Mouse (Mus musculus): ENCODE measurements at regions not wholly inside any gene's neighbourhood (a gene's known extent, or its start where the extent isn't known, plus 50 kb on each side); places are given as distances from the start of the nearest gene placed in this dataset.
"Not testable (repeated sequence)": the region's sequence is repeated elsewhere in the genome, so short reads cannot be mapped to it uniquely, and the experiment has no call there.

- DNase-seq: no peak
These were observed 278.4 kb downstream of the Cyp26b1 start for GRCm38 (mm10) chr6:84315175-84315912.

GRCm38 (mm10) chr6:84313797-84314196 is 279.9 kb downstream of the Cyp26b1 start:
- no peak for DNase-seq

GRCm38 (mm10) chr6:84310635-84311241 is 283.0 kb downstream of the Cyp26b1 start:
- DNase-seq: no peak

- no peak for DNase-seq
These were observed 286.2 kb downstream of the Cyp26b1 start for GRCm38 (mm10) chr6:84307556-84307955.

DNA sequence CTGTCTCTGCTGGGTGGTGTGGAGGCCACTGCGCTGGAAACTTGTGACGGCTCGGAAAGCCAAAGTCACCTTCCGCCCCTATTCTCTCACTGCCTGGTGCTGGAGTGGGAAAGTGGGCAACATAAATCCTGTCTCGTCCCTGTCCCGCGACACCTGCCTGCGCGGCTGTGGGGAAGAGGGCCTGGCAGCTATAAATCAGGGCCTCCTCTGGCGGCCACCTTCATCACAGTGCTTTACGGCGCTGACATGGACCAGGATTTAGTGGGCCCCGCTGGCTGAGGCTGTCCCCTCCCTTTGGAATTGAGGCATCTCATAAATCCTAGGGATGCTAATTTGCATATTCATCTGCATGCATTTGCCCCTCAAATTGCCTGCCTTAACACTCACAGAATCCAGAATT is 287.1 kb downstream of the Cyp26b1 start:
- no peak for DNase-seq

- no peak for DNase-seq
These were observed 288.6 kb downstream of the Cyp26b1 start for GRCm38 (mm10) chr6:84305093-84305492.

DNA sequence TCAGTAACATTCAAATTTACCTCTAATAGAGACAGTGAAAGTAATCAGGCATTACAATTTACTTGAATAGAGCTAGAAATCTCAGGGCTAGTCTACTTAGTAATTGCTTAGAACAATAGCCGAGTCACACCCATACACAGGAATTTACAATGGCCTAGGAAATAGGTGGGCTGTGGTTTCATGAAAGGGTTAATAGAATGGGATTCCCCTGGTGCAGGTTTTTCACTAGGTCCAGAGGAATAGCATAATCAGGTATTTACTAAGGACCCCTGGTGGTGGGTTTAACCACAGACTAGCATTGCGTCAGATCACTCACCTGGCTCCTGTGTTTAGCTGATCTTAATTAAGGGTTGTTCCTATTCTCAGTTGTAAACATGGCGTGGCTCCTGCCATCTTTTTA is 290.8 kb downstream of the Cyp26b1 start:
- DNase-seq: not testable (repeated sequence)

- no peak for DNase-seq
These were observed 291.5 kb downstream of the Dysf start for GRCm38 (mm10) chr6:84299936-84300335.

DNA sequence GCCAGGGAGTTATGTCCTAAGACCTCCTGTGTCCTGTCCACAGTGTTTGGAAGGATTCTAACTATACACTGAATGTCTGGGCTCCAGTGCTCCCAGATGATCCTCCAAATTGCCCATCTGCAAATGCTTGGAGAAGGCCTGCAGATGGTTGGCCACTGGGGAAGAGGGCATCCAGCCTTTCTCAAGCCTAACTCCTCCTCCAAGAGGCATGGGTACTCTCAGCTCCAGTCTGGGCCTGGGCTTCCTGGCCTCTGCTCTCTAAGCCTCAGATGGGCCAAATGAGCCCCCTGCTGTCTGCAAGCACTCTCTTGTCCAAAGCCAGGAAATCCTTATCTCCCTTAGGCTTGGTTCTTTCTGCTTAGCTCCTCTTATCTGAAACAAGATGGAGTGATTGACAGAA is 290.8 kb downstream of the Dysf start:
- DNase-seq: no peak

- not testable (repeated sequence) for DNase-seq
These were observed 265.5 kb downstream of the Dysf start for GRCm38 (mm10) chr6:84273907-84274306.

- peak; percentile 92 for DNase-seq
These were observed 264.3 kb downstream of the Dysf start for GRCm38 (mm10) chr6:84272520-84273311.

DNA sequence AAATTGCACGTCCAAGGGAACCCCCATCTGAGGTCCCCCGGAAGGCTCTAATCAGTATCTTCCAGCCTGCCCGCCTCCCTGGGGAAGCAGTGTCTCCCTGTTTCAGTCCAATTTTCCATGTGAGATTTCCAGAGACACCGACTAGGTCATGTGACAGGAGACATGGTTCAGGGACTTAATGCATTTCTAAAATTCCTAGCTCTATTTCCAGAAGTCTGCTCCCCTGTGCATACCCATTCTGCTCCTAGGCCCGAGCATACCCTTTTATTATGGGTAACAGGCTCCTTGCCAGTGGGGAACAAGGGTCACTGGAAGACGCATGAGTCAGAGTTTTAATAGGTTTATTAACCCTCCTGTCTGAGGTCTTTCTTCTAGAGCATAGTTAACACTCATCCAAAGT is 263.6 kb downstream of the Dysf start:
- DNase-seq: peak; percentile 41

DNA sequence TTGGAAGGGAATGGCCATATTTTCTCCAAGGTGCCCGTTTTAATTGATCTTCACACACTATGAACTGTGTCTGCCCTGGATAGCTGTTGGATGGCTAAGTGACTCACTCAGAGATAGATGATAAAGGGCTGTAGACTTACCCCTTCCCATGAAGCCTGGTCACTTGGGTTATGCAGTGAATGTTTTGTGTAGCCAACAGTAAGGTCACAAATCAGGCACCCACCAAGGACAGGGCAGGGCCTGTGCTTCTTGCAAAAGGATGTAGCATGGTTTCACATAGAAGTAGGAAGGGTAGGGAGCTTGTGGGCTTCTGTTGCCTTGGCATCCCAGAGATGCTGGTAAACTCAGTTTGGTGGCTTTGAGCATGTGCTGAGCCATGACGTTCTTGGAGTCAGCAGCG is 263.1 kb downstream of the Dysf start:
- peak; percentile 14 for DNase-seq

- DNase-seq: peak; percentile 81
These were observed 262.3 kb downstream of the Dysf start for GRCm38 (mm10) chr6:84270518-84271165.

GRCm38 (mm10) chr6:84269478-84269877 is 261.1 kb downstream of the Dysf start:
- DNase-seq: no peak

DNA sequence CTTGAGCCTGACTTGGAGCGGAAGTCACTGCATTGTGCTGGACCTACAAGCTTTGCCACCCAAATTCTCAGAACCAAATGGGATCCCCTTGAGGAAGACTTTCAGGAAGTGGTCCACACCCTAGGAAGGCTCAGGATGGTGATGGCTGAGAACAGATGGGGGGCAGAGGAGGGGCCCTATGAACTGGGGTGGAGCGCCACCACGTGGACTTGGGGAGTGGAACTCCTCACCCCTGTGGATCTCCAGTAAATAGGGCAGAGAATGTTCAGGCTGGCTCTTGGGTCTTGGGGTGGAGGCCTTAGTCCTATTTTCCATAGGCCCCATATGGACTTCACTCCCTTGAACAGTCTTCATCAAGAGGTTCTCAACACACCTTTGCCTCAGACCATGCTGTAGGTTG is 260.6 kb downstream of the Dysf start:
- no peak for DNase-seq

- peak; percentile 82 for DNase-seq
These were observed 259.7 kb downstream of the Dysf start for GRCm38 (mm10) chr6:84268111-84268510.

DNA sequence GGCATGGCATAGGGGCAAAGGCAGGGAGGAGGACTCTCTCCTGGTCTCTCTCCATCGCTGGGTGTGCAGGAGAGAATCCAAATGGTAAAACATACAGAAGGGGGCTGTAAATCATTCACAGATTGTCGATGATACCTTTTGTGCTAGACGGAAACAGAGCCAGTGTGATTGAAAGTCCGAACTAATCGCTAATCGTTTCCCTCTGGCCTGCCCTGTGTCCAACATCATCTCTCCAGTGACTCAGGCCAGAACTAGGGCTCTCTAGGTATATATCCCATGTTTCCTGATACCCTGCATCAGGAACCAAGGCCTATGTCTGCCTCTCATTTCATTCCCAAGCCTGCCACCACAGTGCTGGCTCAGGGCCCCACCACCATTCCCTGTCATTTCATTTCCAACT is 259.1 kb downstream of the Dysf start:
- DNase-seq: no peak

DNA sequence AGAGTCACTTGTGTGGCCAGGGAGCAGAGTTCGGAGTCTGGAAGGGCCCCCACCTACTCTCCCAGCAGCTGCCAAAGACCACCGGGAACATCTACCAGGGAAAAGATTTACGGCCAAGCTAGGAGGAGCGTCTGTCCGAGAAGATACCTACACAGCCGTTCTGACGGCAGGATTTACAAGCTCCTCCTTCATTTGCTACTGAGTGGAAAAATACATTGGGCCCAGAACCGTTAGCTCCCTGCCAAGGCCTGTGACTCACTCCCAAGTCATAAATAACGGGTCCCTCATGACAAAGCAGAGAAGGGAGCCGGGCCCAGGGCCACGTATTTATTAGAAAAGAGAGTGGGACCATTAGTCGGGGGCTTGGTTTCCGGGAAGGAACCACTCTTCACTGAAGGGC is 258.3 kb downstream of the Dysf start:
- peak; percentile 91 for DNase-seq

- DNase-seq: no peak
These were observed 256.3 kb downstream of the Dysf start for GRCm38 (mm10) chr6:84264681-84265080.

DNA sequence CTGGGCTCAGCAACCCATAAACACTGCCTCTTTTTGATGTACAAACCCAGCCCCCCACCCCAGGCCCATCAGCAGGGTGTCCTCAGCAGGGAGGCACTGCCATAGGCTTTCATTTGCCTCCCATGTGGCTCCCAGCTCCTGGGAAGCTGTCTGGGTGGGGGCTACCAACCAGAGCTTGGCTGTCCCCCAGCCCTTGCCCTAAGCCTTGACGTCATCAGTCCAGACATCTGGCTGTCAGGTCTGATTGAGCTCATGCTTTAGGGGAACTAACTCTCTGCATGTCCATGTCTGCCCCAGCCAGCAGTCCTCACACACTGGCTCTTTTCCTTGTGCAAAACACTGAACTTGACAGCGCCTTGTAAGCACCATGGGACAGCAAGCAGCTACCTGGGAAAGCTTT is 255.3 kb downstream of the Dysf start:
- no peak for DNase-seq

- DNase-seq: peak; percentile 15
These were observed 254.4 kb downstream of the Dysf start for GRCm38 (mm10) chr6:84262766-84263165.

DNA sequence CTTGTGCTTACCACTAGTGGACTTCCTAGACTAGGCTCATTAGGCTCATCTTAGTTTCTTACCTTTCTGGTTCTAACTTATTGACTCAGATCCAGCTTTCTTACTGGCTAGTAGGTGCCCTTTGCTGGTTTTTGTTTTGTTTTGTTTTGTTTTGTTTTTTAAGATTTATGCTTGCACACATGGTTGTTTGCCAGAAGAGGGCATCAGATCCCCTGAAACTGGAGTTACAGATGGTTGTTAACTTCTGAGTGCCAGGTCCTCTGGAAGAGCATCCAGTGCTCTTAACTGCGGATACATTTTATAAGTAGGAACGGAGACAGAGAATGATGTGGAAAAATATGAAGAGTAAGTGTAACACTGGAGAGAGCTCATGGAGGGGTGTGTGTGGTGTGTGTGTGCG is 253.1 kb downstream of the Dysf start:
- DNase-seq: no peak
